Mouse (Mus musculus) thymus, adult 2 months (tissue): Measurements from ENCODE around the gene Smyd5. TPM values are rescaled to one million over a fixed set of nuclear protein-coding genes. Genes with fewer than 3 reads are reported as not detected.
A peak's percentile ranks its signal among the peaks of the same experiment; 100 is the strongest.

ENCODE experiments used
- DNase-seq: peaks from one replicate; pipeline ENCODE4 v3.0.0; 2021
- H3K27ac ChIP-seq: fragments of 200-500 bp; 2 replicates; pipeline ENCODE4 v1.5.1; 2012; ENCODE audit warnings: low read length, control low read depth; ENCODE audit not compliant: control insufficient read depth, insufficient read depth
- H3K27me3 ChIP-seq: fragments of 200-500 bp; 2 replicates; pipeline ENCODE4 v1.6.1; 2012; ENCODE audit warnings: mild to moderate bottlenecking, low read length, moderate library complexity, mixed read lengths; ENCODE audit not compliant: control insufficient read depth, insufficient read depth
- H3K36me3 ChIP-seq: fragments of 200-500 bp; 2 replicates; pipeline ENCODE4 v1.6.1; 2012; ENCODE audit warnings: mild to moderate bottlenecking, low read length, moderate library complexity; ENCODE audit not compliant: control insufficient read depth, insufficient read depth
- H3K4me1 ChIP-seq: fragments of 200-500 bp; replicated peaks from 2 replicates; pipeline ENCODE4 v1.6.1; 2012; ENCODE audit warnings: low read length; ENCODE audit not compliant: control insufficient read depth, insufficient read depth
- H3K4me3 ChIP-seq: fragments of 200-500 bp; 2 replicates; pipeline ENCODE4 v1.5.1; 2012; ENCODE audit warnings: mild to moderate bottlenecking, low read length, control low read depth, moderate library complexity; ENCODE audit not compliant: control insufficient read depth, insufficient read depth
- CTCF ChIP-seq: fragments of 200-500 bp; IDR thresholded peaks from 2 replicates; pipeline ENCODE4 v1.5.1; 2012; ENCODE audit warnings: mild to moderate bottlenecking, control low read depth, low read length, moderate library complexity, borderline replicate concordance; ENCODE audit not compliant: control insufficient read depth, poor library complexity, insufficient read depth; ENCODE audit errors: extremely low read depth
- POLR2A ChIP-seq: fragments of 200-500 bp; IDR thresholded peaks from 2 replicates; pipeline ENCODE4 v1.6.1; 2012; ENCODE audit warnings: mild to moderate bottlenecking, low read length, control low read depth, moderate library complexity; ENCODE audit not compliant: control insufficient read depth, poor library complexity, insufficient read depth; ENCODE audit errors: extremely low read depth
- WGBS: fragments of 180-500 bp; shearing (Covaris S2); methylation state at CpG from one replicate; pipeline ENCODE4 v1.1.7; 2018; 5-methylcytosine and 5-hydroxymethylcytosine counted together
- polyA plus RNA-seq: library from polyadenylated mRNA; depleted of rRNA; stranded (reverse); fragments of >200 nt; gene quantifications from 2 replicates; pipeline ENCODE4 v1.2.3, GENCODE M21; 2012

Gene Smyd5
- polyA plus RNA-seq, 1 experiment = 30.0 TPM

GRCm38 (mm10) chr6:85452411-85452665 is 20.5 kb downstream of the Smyd5 start:
- WGBS = under 1% methylated on average over 15 of the region's 15 CpGs
- Histone ChIP-seq H3K27ac (peak overlapping the region; percentile 56), H3K27me3 (no peaks in the 10 kb centered on the region), H3K4me1 (peaks cover 9% of the 10 kb centered on the region), H3K36me3 (no peaks in the 10 kb centered on the region), H3K4me3 (peak overlapping the region; percentile 82)
- no peak for DNase-seq
- no peak for TF ChIP-seq CTCF
- TF ChIP-seq POLR2A = no peak

GRCm38 (mm10) chr6:85452816-85453215 is 21.0 kb downstream of the Smyd5 start:
- Histone ChIP-seq H3K27me3 (no peaks in the 10 kb centered on the region), H3K4me3 (peak overlapping the region; percentile 82; the same call in 1 of the 2 replicates), H3K4me1 (peaks cover 9% of the 10 kb centered on the region), H3K27ac (no peak overlapping the region; the same call in 1 of the 2 replicates), H3K36me3 (no peaks in the 10 kb centered on the region)
- DNase-seq = no peak
- WGBS = 6% methylated on average over 7 of the region's 7 CpGs
- TF ChIP-seq CTCF (no peak), POLR2A (no peak)

GRCm38 (mm10) chr6:85459621-85460020 is 27.8 kb downstream of the Smyd5 start:
- H3K36me3 ChIP-seq = peaks cover 53% of the 10 kb centered on the region
- H3K4me1 ChIP-seq = no peaks in the 10 kb centered on the region

GRCm38 (mm10) chr6:85465381-85465780 is 33.6 kb downstream of the Smyd5 start:
- H3K4me3 ChIP-seq = no peak overlapping the region
- H3K36me3 ChIP-seq = peaks cover 88% of the 10 kb centered on the region
- no peaks in the 10 kb centered on the region for H3K4me1 ChIP-seq
- no peak for DNase-seq
- TF ChIP-seq POLR2A (no peak), CTCF (no peak)
- no peaks in the 10 kb centered on the region for H3K27me3 ChIP-seq
- no peak overlapping the region for H3K27ac ChIP-seq

More at GRCm38 (mm10) chr6:85459621-85460020, 27.8 kb downstream of the Smyd5 start:
- Histone ChIP-seq H3K4me3 (no peak overlapping the region), H3K27me3 (no peaks in the 10 kb centered on the region), H3K27ac (no peak overlapping the region)
- WGBS = 98% methylated on average over 2 of the region's 2 CpGs
- DNase-seq = no peak
- TF ChIP-seq CTCF = no peak
- TF ChIP-seq POLR2A = no peak

GRCm38 (mm10) chr6:85469660-85470430 is 38.1 kb downstream of the Smyd5 start:
- Histone ChIP-seq H3K4me1 (no peaks in the 10 kb centered on the region), H3K27me3 (no peaks in the 10 kb centered on the region), H3K36me3 (peaks cover 44% of the 10 kb centered on the region), H3K4me3 (no peak overlapping the region), H3K27ac (no peak overlapping the region)
- no peak for DNase-seq
- 86% methylated on average over 5 of the region's 5 CpGs for WGBS
- TF ChIP-seq CTCF (no peak), POLR2A (no peak)

GRCm38 (mm10) chr6:85471962-85472361 is 40.2 kb downstream of the Smyd5 start:
- Histone ChIP-seq H3K27me3 (no peaks in the 10 kb centered on the region), H3K4me3 (no peak overlapping the region), H3K4me1 (no peaks in the 10 kb centered on the region), H3K36me3 (peaks cover 22% of the 10 kb centered on the region), H3K27ac (no peak overlapping the region)
- no peak for TF ChIP-seq CTCF
- TF ChIP-seq POLR2A = no peak
- DNase-seq = no peak
- 81% methylated on average over 8 of the region's 8 CpGs for WGBS
